Mouse (Mus musculus) heart, adult 2 months (tissue): Measurements from ENCODE around the gene Tuba1a. TPM values are rescaled to one million over a fixed set of nuclear protein-coding genes. Genes with fewer than 3 reads are reported as not detected.

ENCODE experiments used
- DNase-seq, 2 experiments: peaks; one replicate each; pipeline ENCODE4 v3.0.0; 2021
- H3K27ac ChIP-seq: fragments of 200-600 bp; 2 replicates; pipeline ENCODE4 v1.8.1; 2022
- H3K27me3 ChIP-seq: fragments of 200-500 bp; 2 replicates; pipeline ENCODE4 v1.6.1; 2012; ENCODE audit warnings: mild to moderate bottlenecking, low read length, inconsistent platforms, mixed read lengths; ENCODE audit not compliant: control insufficient read depth, insufficient read depth
- H3K36me3 ChIP-seq: fragments of 200-500 bp; 2 replicates; pipeline ENCODE4 v1.6.1; 2012; ENCODE audit warnings: low read length, inconsistent platforms; ENCODE audit not compliant: control insufficient read depth, insufficient read depth
- H3K4me1 ChIP-seq: fragments of 200-500 bp; 2 replicates; pipeline ENCODE4 v1.6.1; 2011; ENCODE audit warnings: low read length; ENCODE audit not compliant: control insufficient read depth, insufficient read depth
- H3K4me3 ChIP-seq: fragments of 200-600 bp; 2 replicates; pipeline ENCODE4 v1.8.1; 2022
- H3K79me2 ChIP-seq: fragments of 200-500 bp; replicated peaks from 2 replicates; pipeline ENCODE4 v1.6.1; 2012; ENCODE audit warnings: mild to moderate bottlenecking, inconsistent platforms, low read length, moderate library complexity, mixed read lengths; ENCODE audit not compliant: control insufficient read depth, insufficient read depth
- H3K9ac ChIP-seq: fragments of 200-500 bp; 2 replicates; pipeline ENCODE4 v1.6.1; 2012; ENCODE audit warnings: low read depth, mild to moderate bottlenecking, control low read depth, inconsistent platforms, low read length, mixed read lengths
- CTCF ChIP-seq: fragments of 200-600 bp; IDR thresholded peaks from 2 replicates; pipeline ENCODE4 v1.8.1; 2022; ENCODE audit warnings: antibody characterized with exemption, mild to moderate bottlenecking, moderate library complexity
- EP300 ChIP-seq: fragments of 200-500 bp; IDR thresholded peaks from 2 replicates; pipeline ENCODE4 v1.6.1; 2011; ENCODE audit warnings: low read depth, low read length, control low read depth; ENCODE audit not compliant: insufficient read depth
- POLR2A ChIP-seq: fragments of 200-500 bp; IDR thresholded peaks from 2 replicates; pipeline ENCODE4 v1.6.1; 2011; ENCODE audit warnings: mild to moderate bottlenecking, low read depth, low read length, control low read depth; ENCODE audit not compliant: insufficient read depth
- WGBS: fragments of 180-500 bp; shearing (Covaris S2); methylation state at CpG from one replicate; pipeline ENCODE4 v1.1.7; 2018; 5-methylcytosine and 5-hydroxymethylcytosine counted together
- intact Hi-C: fragments of 180-260 bp; cut with DNase I; formaldehyde crosslinking; loops from one replicate; pipeline ENCODE4 v1.15.1; 2025
- polyA plus RNA-seq: library from polyadenylated mRNA; depleted of rRNA; stranded (reverse); fragments of >200 nt; gene quantifications from 2 replicates; pipeline ENCODE4 v1.2.3, GENCODE M21; 2012
- total RNA-seq, 2 experiments: library from RNA; stranded (reverse); gene quantifications; 2 replicates each; pipeline ENCODE4 v1.2.3; 2021

Tuba1a gene
- total and polyA plus RNA-seq, 3 experiments: 57.0 to 165 (median 85.0) TPM

DNA sequence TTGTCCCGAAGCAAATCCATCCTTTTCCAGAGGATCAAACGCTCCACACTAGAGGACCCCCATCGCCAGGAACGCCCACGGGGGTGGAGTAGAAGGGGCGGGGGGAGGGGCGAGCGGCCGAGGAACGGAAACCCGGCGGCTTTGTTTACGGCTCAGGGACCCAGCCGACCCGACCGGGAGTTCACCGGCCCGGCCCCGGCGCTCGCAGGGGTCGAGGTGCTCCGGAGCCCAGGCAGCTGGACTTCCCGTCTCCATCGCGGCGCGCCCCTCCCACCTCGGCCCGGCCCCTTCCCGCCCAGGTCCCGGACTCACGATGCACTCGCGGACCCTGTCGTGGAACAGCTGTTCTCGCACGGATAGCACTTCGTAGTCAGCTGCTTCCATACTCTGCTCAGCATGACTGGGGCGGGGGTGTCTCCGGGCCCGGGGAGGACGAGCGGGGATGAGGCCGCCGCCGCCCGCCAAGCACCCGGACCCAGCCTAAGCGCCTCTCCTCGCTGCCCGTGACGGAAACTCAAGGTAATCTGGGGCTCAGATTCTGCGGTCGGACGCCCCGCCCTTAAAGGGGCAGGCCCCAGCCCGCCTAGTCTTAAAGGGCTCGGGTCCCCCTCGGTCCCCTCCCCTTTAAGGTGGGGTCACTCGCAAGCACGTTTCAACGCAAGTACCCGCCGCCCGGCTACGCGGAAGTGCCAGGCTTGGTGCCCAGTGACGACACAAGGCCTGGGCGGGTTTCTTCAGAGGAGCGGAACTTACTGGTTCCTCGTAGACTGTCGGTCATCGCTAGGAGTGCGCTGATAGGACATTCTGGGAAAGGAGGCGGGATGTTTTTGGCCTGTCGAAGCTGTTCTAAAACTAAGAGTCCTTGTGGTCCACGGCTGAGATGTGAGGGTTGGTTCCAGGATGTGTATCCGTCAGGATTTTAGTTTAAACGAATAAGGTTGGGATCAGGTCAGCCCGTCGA, 35.7 kb downstream of the Tuba1a start, which contains the start of gene Lmbr1l:
Gene Lmbr1l (minus strand): TSS at position 694 of the 961 bp plus-strand sequence.
- peaks cover 3% of the 10 kb centered on the region for H3K79me2 ChIP-seq
- WGBS: under 1% methylated on average over 82 of the region's 82 CpGs
- intact Hi-C loops: loop anchor here (5.0 kb wide), 2 partner anchors 36 to 86 kb away; partner anchors contain the start of gene Prkag1
- H3K4me3 ChIP-seq: peak within 1 kb of the TSS; percentile 96
- H3K27me3 ChIP-seq: no peaks in the 10 kb centered on the region
- TF ChIP-seq POLR2A: peak; percentile 78
- TF ChIP-seq EP300: peak; percentile 14; the same call in 1 of the 2 replicates
- no peak for TF ChIP-seq CTCF
- DNase-seq: peak; percentile 98 to 100
- H3K27ac ChIP-seq: peak within 1 kb of the TSS; percentile 99
- no peaks in the 10 kb centered on the region for H3K36me3 ChIP-seq
- H3K9ac ChIP-seq: peak within 1 kb of the TSS; percentile 95
- no peaks in the 10 kb centered on the region; the same call in 1 of the 2 replicates for H3K4me1 ChIP-seq

DNA sequence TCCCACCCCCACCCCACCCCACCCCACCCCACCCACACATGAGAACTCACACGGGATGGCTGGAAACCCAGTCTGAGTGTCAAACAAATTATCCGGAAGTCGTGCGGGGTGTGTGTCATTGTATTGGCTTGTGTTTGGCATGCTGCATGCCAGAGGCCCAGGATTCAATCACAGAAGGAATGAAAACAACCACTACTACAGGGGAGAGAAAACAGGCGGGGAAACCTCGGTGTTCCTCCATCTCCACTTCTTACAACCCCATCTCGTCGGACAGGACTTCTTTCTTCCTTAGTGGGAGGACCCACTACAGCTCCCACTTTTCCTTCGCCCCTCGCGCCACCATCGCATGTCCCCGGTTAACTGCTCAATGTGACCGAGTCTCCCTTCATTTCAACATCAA, 36.4 kb downstream of the Tuba1a start:
- under 1% methylated on average over 14 of the region's 14 CpGs for WGBS
- Histone ChIP-seq H3K79me2 (peaks cover 3% of the 10 kb centered on the region), H3K27ac (peak overlapping the region; percentile 99), H3K4me3 (peak overlapping the region; percentile 96), H3K27me3 (no peaks in the 10 kb centered on the region), H3K9ac (peak overlapping the region; percentile 95), H3K4me1 (no peaks in the 10 kb centered on the region; the same call in 1 of the 2 replicates), H3K36me3 (no peaks in the 10 kb centered on the region)
- TF ChIP-seq CTCF (no peak), EP300 (no peak), POLR2A (no peak)
- intact Hi-C loops: loop anchor here (5.0 kb wide), 2 partner anchors 35 to 85 kb away; partner anchors contain the start of gene Prkag1
- DNase-seq: no peak

DNA sequence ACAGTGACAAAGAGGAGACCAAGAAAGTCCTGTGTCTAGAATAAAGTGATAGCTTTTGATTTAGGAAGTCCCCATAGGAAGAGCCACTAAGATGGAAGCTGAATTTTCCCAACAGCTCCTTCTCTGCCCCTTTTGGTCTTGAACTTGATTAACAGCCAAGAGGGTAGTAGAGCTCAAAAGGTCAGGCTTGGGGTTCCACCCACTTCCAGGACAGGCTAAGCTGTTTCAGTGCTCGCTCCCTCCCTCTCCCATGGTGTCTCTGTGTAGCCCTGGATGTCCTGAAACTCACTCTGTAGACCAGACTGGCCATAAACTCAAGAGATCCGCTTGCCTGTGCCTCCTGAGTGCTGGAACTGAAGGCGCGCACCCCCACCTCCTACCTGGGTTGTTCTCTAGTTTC, 37.5 kb downstream of the Tuba1a start:
- no peak for TF ChIP-seq EP300
- TF ChIP-seq POLR2A: no peak
- no peak for TF ChIP-seq CTCF
- H3K4me1 ChIP-seq: no peaks in the 10 kb centered on the region; the same call in 1 of the 2 replicates
- peaks cover 3% of the 10 kb centered on the region for H3K79me2 ChIP-seq
- no peak overlapping the region for H3K27ac ChIP-seq
- WGBS: 93% methylated on average over 4 of the region's 4 CpGs
- no peak overlapping the region for H3K9ac ChIP-seq
- no peaks in the 10 kb centered on the region for H3K27me3 ChIP-seq
- H3K4me3 ChIP-seq: no peak overlapping the region
- intact Hi-C loops: loop anchor here (5.0 kb wide), 2 partner anchors 34 to 84 kb away; partner anchors contain the start of gene Prkag1
- no peak for DNase-seq
- H3K36me3 ChIP-seq: no peaks in the 10 kb centered on the region

DNA sequence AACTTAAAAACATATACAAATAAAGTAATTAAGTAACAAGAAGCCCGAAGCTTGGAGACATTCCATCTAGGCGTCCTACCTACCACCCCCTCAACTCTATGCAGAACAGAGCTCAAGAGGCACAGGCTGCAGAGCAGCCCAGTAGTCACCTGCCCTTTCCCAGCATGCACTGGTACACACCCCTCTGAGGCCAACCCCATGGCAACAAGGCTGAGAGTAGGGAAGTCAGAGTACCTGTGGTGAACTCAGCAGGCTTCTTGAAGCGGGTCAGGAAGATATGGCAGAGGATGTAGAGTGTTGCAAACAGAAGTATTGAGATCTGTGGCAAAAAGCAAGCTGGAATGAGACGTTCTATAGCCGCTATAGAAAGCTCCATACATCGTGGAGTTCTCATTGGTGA, 38.6 kb downstream of the Tuba1a start:
- Histone ChIP-seq H3K9ac (no peak overlapping the region), H3K4me3 (no peak overlapping the region), H3K79me2 (peaks cover 3% of the 10 kb centered on the region), H3K27me3 (no peaks in the 10 kb centered on the region), H3K4me1 (no peaks in the 10 kb centered on the region; the same call in 1 of the 2 replicates), H3K36me3 (no peaks in the 10 kb centered on the region), H3K27ac (no peak overlapping the region)
- TF ChIP-seq POLR2A: no peak
- TF ChIP-seq EP300: no peak
- no peak for TF ChIP-seq CTCF
- WGBS: 93% methylated on average over 6 of the region's 6 CpGs
- no peak for DNase-seq
- intact Hi-C loops: loop anchor here (5.0 kb wide), 2 partner anchors 33 to 83 kb away; partner anchors contain the start of gene Prkag1

DNA sequence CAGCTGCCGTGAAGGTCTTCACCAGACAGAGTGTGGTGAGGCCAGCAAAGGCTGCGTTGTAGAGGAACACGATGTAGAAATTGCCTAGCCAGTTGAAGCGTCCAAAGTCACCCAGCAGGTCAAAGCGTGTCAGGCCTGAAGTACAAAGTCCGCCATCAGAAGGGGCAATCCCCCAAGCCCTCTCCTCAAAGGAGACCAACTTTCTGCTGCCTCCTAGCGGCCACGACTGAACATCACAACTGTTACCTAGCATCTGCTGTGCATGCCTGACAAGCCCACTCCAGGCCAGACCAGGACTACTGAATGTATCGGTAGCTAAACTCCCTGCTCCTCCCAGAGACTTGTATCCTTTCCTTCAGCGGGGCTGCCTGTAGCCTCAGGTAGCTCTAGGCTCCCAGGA, 48.8 kb downstream of the Tuba1a start:
- Histone ChIP-seq H3K27me3 (no peaks in the 10 kb centered on the region), H3K36me3 (no peaks in the 10 kb centered on the region), H3K9ac (no peak overlapping the region), H3K27ac (no peak overlapping the region), H3K79me2 (no peaks in the 10 kb centered on the region), H3K4me1 (no peaks in the 10 kb centered on the region), H3K4me3 (no peak overlapping the region)
- WGBS: 44% methylated on average over 10 of the region's 10 CpGs
- TF ChIP-seq EP300 (no peak), CTCF (peak; percentile 82)
- intact Hi-C loops: no loop called here
- peak in 1 of 2 experiments; percentile 57 for DNase-seq

DNA sequence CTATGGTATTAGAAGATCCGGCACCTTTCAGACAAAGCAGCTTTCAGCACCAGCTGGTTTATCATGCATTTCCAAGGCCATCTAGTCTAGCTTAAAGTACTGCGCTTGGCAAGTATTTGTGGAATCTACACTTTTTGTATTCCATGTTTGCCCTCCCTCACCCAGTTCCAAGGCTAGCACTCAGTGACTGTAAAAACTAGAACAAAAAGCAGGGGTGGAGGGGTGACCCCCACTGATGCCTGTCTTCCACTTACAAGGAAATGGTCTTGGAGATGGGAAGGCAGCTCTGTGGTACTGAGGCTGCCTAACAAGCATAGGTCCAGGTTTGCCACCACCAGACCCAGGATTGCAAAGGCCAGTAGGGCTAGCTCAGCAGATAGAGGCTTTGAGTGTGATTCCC, 50.9 kb downstream of the Tuba1a start:
- Histone ChIP-seq H3K4me3 (no peak overlapping the region), H3K36me3 (no peaks in the 10 kb centered on the region), H3K27ac (no peak overlapping the region), H3K27me3 (peaks cover 2% of the 10 kb centered on the region; the same call in 1 of the 2 replicates), H3K9ac (no peak overlapping the region), H3K79me2 (no peaks in the 10 kb centered on the region), H3K4me1 (no peaks in the 10 kb centered on the region; the same call in 1 of the 2 replicates)
- DNase-seq: no peak
- intact Hi-C loops: no loop called here
- TF ChIP-seq CTCF (no peak), EP300 (no peak)
- 85% methylated on average over 2 of the region's 2 CpGs for WGBS
